Mouse (Mus musculus) central nervous system, embryonic 11.5 days (tissue): ENCODE data around the gene Trmt6. TPM values are rescaled to one million over a fixed set of nuclear protein-coding genes. Genes with fewer than 3 reads are reported as not detected.

Experiments
- polyA plus RNA-seq: library from polyadenylated mRNA; depleted of rRNA; stranded (reverse); fragments of >200 nt; gene quantifications from 2 replicates; pipeline ENCODE4 v1.2.3, GENCODE M21; 2012; rRNA removed

Trmt6 gene
- 34.7 and 35.5 TPM in 2 replicates for polyA plus RNA-seq

DNA sequence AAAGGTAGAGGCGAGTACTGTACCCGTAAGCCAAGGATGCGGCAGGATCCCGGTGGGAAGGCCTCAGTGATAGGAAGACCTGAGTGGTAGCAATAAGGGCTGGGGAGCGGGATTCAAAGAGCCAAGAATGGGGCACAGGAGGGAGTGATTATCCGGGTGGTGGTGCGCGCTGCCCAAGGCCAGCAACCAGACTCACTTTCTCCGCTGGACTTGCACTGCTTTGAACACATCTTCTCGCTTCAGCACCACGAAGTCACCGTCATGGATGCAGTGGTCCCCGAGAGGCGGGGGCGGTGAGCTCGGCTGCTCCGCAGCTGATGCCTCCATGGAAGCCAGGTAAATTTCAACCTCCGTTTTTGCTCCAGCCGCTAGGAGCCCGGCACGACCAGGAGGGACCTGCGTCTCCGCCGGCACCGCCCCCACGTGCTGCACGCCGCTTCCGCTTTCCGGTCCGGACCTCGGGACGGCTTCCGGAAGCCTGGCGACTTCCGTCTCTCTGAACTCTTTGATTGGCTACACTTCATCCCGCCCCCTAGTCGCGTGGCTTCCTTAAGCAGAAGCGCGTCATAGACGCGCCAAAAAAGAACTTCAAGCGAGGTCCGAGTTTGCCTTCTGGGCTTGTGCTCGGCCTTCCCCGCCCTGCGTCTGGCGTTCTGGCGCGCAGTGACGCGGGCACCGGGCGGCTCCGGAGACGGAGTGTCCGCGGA, at the start of gene Trmt6, which contains the start of gene Mcm8:
TSS of gene Trmt6 (minus strand) at position 448 of the 707 bp plus-strand sequence.
TSS of gene Mcm8 (plus strand) at position 534 of the 707 bp plus-strand sequence.

DNA sequence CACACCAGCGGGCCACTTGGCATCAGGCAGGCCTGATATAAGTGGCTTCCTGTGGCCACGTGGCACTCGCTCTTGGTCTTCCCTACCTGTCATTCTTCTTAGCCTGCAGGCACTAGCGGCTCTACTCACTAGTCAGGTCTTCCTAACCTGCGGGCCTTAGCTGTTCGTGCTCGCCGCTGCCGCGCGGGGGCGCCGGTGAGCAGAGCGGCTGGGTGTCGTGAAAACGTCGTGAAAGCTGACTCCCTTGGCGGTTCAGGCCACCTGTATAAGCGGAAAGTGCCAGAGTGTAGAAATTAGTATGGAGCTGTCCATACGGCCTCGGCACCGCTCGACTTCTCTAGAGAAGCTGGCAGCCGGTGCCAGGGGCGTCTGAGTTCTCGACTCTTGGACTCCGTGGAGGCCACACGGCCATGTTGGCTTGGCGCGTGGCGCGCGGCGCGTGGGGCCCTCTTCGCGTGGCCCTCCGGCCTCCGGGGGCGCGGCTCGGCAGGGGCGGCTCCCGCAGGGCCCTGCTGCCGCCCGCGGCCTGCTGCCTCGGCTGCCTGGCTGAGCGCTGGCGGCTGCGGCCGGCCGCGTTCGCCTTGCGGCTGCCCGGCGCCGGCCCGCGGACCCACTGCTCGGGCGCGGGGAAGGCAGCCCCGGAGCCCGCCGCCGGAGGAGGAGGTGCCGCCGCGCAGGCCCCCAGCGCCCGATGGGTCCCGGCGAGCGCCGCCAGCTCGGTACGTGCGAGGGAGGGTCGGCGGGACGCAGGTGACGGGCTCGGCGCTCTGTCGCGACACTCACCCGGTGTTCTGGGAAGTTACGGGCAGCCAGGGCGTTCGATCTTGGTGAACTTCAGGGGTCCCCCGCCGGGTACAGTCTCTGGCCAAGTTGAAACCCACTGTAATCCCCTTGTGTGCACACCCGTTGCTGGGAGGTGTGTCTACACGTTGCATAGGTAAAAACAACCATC, 30.8 kb upstream of the Trmt6 start, which contains the start of gene Crls1:
TSS of gene Crls1 (plus strand) at position 260 of the 952 bp plus-strand sequence.

DNA sequence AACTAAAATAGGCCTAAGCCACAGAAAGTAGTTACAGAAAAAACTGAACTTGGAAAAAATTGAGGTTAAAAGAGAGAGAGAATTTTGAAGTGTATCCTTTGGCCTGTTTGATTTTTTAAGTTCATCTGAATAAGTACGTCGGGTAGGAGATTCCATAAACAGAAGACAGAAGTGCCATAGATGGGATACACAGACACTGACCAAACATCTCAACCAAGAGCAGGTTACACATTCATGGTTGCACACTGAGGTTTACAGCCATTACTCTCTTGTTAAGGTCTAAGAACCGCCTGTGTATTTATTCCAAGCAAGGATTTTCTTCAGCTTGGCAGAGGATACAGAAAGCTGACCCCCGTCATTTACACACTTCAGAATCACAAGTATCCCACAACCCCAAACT, 34.9 kb downstream of the Trmt6 start, which contains the start of gene Chgb:
TSS of gene Chgb (plus strand) at position 301 of the 400 bp plus-strand sequence.

Other genes starting within 250 kb of the Trmt6 start
- gene Gpcpd1, start 228.3 kb downstream of the Trmt6 start, polyA plus RNA-seq, result 20.5 and 38.2 TPM in 2 replicates
- 18.6 and 19.1 TPM in 2 replicates for gene Shld1, start 129.1 kb downstream of the Trmt6 start, polyA plus RNA-seq
- gene Chgb, start 34.8 kb downstream of the Trmt6 start, polyA plus RNA-seq, result 11.1 and 30.2 TPM in 2 replicates
- gene Mcm8, start 86 bp upstream of the Trmt6 start, polyA plus RNA-seq, result 18.0 and 18.1 TPM in 2 replicates
- gene Crls1, start 30.6 kb upstream of the Trmt6 start, polyA plus RNA-seq, result 18.8 and 34.1 TPM in 2 replicates
- 0.55 and 1.9 TPM in 2 replicates for gene Lrrn4, start 64.8 kb upstream of the Trmt6 start, polyA plus RNA-seq
- gene Fermt1, start 129.9 kb upstream of the Trmt6 start, polyA plus RNA-seq, result 0.40 and 1.5 TPM in 2 replicates